Mouse (Mus musculus) heart, postnatal 25 days (tissue): Measurements from ENCODE around the gene Ndufs7. TPM values are rescaled to one million over a fixed set of nuclear protein-coding genes. Genes with fewer than 3 reads are reported as not detected.

Experiments used
- DNase-seq: peaks from one replicate; pipeline ENCODE4 v3.0.0; 2022; ENCODE audit warnings: low spot score
- intact Hi-C: fragments of 180-260 bp; cut with DNase I; formaldehyde crosslinking; loops from one replicate; pipeline ENCODE4 v1.15.1; 2025
- total RNA-seq, 2 experiments: library from RNA; stranded (reverse); gene quantifications; 2 replicates each; pipeline ENCODE4 v1.2.3; 2021

Ndufs7 gene
- total RNA-seq, 2 experiments from 2014 or later = 957 to 967 TPM

GRCm38 (mm10) chr10:80260642-80261584 lies 12.0 kb downstream of the Ndufs7 start, which contains the start of the genes Gamt and Dazap1:
Gamt (minus strand) TSS chr10:80261012.
Dazap1 (plus strand) TSS chr10:80261486.
- peak; percentile 96 for DNase-seq
- intact Hi-C loops = no loop called here

DNA sequence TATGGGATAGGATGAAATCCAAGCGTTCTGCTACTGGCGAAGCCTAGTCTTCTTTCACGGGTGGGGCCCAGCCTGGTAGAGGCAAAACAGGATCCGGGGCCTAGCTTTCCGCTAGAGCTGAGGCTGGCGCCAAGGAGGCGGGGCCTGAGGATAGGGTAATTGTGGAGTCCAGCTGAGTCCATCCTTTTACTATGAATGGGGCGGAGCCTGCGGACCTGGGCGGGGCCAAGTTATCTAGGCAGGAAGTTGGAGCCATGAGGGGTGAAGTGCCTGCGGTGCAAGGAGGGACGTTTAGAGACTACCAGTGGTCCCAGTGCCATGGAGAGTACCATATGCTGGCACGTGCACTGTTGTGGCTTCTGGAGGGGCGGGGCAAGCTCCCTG lies 12.7 kb downstream of the Ndufs7 start:
- peak; percentile 97 for DNase-seq
- intact Hi-C loops = no loop called here

DNA sequence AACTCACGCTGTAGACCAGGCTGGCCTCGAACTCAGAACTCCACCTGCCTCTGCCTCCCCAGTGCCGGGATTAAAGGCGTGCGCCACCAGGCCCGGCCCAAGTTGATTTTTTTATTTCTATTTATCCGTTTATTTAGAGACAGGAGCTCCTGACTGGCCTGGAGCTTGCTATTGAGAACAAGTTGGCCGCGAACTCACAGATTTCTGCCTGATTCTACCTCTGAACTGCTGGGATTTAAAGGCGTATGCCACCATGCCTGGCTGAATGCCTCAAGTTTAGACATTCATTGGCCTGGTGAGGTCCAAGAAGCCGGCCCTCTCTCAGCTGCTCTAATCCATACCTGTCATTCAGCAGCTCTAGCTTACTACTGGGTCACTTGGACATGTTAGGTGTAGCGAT lies 13.2 kb downstream of the Ndufs7 start:
- intact Hi-C loops = no loop called here
- DNase-seq = no peak

DNA sequence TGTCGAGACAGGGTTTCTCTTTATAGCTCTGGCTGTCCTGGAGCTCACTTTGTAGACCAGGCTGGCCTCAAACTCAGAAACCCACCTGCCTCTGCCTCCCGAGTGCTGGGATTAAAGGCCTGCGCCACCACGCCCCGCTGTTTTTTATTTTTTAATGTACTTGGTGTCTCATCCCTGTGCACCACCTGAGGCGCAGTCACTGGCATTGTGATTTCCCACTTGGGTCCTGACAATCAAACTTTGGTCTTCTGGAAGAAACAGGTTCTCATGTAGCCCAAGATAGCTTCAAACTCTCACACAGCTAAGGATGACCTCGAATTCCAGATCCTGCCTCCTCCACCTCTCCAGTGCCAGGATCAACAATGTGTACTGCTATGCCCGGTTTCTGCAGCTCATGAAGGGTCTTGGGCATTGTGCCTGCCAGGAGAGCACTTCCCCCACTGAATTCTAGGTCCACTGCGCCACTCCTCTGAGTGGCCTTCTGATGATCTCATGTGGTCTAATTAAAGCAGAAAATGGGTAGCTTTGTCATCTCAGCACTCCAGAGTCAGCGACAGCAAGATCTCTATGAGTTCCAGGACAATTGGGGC lies 13.9 kb downstream of the Ndufs7 start:
- intact Hi-C loops = no loop called here
- DNase-seq = no peak

DNA sequence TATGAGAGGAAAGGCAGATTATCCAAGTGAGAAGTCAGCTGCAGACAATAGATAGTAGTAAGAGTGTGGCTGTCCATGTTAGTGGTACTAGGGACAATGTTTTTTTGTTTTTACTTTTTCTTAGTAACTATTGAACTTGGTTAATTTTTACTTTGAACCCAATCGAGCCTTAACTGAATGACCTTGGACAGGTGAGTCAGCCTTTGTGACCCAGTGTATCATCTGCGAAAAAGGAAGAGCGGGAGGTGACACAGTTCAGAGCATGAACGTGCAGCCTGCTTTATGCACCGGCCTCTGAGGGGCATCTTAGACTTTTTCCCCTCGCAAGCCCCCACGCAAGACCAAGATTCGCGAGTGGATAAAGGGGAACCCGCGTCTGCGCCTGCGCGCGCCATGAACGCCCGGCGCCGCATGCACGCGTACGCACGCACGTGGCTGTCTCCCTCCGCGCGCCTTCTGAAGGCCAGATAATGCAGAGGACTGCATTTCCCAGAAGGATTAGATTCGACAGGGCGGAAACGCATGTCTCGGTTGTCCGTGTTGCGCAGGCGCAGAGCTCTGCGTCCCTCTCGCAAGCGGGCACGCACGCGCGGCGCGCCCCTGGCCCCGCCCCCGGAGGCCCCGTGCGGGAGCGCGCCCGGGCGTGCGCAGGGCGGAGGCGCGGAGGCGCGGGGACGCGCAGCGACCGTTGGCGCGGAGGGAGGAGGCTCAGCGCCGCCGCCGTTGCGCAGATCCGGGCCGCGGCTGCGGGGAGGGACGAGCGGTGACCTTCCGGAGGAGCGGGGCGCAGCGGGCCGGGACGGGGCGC lies 15.6 kb downstream of the Ndufs7 start:
- peak; percentile 99 for DNase-seq
- intact Hi-C loops = no loop called here

- intact Hi-C loops = no loop called here
- DNase-seq = no peak
Observed at GRCm38 (mm10) chr10:80265149-80265486, 16.2 kb downstream of the Ndufs7 start.

DNA sequence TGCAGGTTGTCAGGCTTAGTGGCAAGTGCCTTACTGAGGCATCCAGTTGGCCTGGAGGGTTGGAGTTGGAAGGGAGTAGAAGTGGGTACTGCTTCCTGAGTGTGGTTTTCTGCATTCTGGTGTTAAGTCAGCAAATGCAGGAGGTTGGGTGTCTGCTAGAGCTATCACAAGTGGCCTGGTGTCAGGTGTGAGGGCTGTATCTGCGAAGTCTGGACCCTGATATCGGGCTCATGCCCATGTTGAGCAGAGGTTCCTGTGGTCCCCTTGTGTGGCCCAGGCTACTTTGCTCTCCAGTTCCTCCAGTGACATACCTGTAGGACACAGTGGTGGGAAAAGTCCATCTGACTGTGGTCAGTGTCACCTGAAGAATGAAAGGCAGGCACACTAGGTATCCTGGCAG lies 21.2 kb downstream of the Ndufs7 start:
- intact Hi-C loops = no loop called here
- no peak for DNase-seq

DNA sequence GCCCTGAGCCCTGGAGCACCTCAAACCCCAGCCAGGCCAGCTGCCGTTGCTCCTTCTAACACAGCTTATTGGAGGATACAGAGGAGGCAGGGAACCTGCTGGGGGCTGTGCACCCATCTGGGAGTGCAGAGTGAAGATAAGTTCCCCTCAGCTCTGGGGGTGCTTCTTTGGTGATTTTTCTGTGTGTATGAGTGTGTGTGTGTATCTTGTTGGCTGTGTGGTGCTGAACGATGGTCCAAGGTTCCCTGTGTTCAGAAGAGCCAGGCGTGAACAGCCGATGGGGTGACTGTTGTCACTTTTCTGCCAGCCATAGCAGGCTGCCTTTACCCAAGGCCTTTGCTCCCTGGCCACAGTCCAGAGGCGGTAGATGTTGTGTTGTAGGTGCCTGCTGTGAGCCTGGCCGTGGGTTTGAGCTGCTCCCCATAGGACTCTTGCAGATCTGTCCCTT lies 21.8 kb downstream of the Ndufs7 start:
- no peak for DNase-seq
- intact Hi-C loops = no loop called here

GRCm38 (mm10) chr10:80271186-80271843 lies 22.4 kb downstream of the Ndufs7 start:
- intact Hi-C loops = no loop called here
- no peak for DNase-seq

GRCm38 (mm10) chr10:80271870-80272585 lies 23.1 kb downstream of the Ndufs7 start:
- intact Hi-C loops = no loop called here
- DNase-seq = no peak

DNA sequence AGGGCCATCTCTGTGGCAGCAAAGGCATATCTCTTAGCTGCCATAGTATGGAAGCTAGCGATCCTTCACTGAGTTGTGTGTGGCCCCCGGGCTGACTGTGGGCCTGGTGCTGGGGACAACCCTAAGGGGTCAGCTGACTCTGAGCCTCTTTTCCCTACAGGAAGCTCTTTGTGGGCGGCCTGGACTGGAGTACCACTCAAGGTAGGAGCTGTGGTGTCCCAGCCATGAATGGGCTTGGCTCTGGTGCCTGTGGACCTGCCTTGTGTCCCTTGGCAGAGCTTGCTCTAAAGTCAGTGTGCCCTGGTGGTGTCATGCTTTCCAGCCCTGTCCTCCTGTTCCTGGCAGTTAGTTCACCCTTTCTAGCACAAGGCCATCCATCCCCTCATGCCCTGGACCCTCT lies 24.9 kb downstream of the Ndufs7 start:
- DNase-seq = no peak
- intact Hi-C loops = no loop called here

DNA sequence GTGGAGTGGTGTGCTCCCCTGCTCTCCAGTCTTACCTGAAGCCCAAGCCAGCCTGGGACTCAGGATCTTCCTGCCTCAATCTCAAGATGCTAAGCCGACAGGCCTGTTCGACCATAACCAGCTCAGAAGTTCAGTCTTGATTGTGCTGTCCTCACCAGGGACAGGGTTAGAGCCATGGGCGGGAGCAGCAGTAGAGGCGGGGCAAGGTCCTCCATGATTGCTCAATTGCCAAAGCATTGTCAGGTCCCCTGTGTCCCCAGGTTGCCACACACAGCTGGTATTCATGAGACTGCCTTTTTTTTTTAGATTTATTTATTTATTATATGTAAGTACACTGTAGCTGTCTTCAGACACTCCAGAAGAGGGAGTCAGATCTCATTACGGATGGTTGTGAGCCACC lies 27.3 kb downstream of the Ndufs7 start:
- DNase-seq = no peak
- intact Hi-C loops = no loop called here

- intact Hi-C loops = no loop called here
- DNase-seq = no peak
Observed at GRCm38 (mm10) chr10:80278390-80278789, 29.5 kb downstream of the Ndufs7 start.

GRCm38 (mm10) chr10:80279273-80279672 lies 30.4 kb downstream of the Ndufs7 start:
- intact Hi-C loops = no loop called here
- DNase-seq = no peak

DNA sequence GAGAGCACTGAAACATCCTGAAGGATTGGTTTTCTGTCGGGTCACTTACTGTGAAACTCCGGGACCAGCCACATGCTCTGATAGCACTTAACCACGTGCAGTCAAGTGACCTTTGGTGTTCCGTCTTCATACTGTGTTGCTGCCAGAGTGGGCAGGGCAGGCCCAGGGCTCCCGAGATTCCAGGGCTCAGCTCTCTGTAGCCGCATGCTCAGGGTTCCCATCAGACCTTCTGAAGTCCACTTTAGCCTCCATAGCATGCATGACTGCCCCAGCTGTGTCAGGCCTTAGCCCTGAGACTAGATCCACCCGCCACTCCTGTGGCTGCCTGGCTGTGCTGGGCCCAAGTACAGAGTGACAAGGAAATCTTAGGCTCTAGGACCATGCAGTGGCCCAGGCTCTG lies 32.4 kb downstream of the Ndufs7 start:
- no peak for DNase-seq
- intact Hi-C loops = no loop called here

DNA sequence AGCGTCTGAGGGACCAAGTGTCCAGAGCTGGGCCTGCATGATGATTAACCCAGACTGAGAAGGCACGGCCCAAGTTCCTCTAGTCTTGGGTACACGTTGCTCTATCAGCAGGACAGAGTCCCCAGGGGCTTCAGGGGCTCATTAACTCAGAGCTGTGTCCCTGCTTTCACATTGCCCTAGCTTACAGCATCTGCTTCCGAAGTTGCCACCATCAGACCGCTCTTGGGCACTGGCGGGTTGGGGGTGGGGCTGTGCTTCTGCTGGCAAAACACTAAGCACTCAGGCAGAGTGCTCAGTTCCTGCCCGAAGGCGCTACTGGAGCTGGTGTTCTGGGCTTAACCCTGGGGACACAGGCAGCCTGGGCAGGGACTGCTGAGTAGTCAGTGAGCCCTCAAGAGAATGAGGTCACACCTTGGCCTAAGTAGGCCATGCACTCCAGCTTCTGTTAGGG lies 33.0 kb downstream of the Ndufs7 start:
- intact Hi-C loops = no loop called here
- DNase-seq = no peak

GRCm38 (mm10) chr10:80282481-80283441 lies 33.8 kb downstream of the Ndufs7 start:
- intact Hi-C loops = no loop called here
- no peak for DNase-seq
